20 mouse cellular contexts compared by ENCODE assay signal in genomic region chr16:97322604-97323003, GRCm38 (mm10). TPM values are rescaled to one million over a fixed set of nuclear protein-coding genes. Genes with fewer than 3 reads are reported as not detected.
DNase-seq lines count a peak whose midpoint lies in the region; ATAC-seq and TF ChIP-seq lines count a peak whose summit lies in the region.
"Had no signal": no experiment of that assay in that cellular context is flagged by ENCODE, and none has a peak within 500 bp of the region (broad histone marks: within the 10 kb centered on the region; RNA-seq: fewer than 3 reads in every experiment).

No protein-coding gene starts in this region.

- H3K36me3 ChIP-seq in forebrain, postnatal 0 days (ENCODE audit: insufficient read depth): no peaks in the 10 kb centered on the region
- no peaks in the 10 kb centered on the region for H3K36me3 ChIP-seq in forebrain, embryonic 14.5 days (ENCODE audit: control insufficient read depth, insufficient read depth, low read length)
- no peaks in the 10 kb centered on the region for H3K36me3 ChIP-seq in ES-E14 (ENCODE audit: control insufficient read depth, insufficient read depth, low read length, poor library complexity, severe bottlenecking)
- H3K36me3 ChIP-seq in hindbrain, embryonic 13.5 days: no peaks in the 10 kb centered on the region
- H3K36me3 ChIP-seq: embryonic facial prominence, embryonic 13.5 days; forebrain, embryonic 10.5 days; G1E; heart, embryonic 13.5 days; limb, embryonic 12.5 days; liver, embryonic 15.5 days had no signal

- ATAC-seq in forebrain, postnatal 0 days: peak; percentile 69
- no peak for ATAC-seq in forebrain, embryonic 14.5 days
- ATAC-seq in hindbrain, embryonic 13.5 days (ENCODE audit: low FRiP score): 0 out of 2 replicates have a peak, but pooled peaks have one; percentile 59

- TF ChIP-seq CTCF in forebrain, postnatal 0 days (IDR thresholded peaks at IDR 0.05; ENCODE audit: low read depth): no peak
- TF ChIP-seq CTCF in left cerebral cortex, adult 2 months (IDR thresholded peaks at IDR 0.05): no peak

- no peak overlapping the region for H3K4me3 ChIP-seq in forebrain, postnatal 0 days (ENCODE audit: low read depth, low read length)
- no peak overlapping the region for H3K4me3 ChIP-seq in forebrain, embryonic 14.5 days (ENCODE audit: low read depth, low read length)
- no peak overlapping the region for H3K4me3 ChIP-seq in left cerebral cortex, adult 2 months
- H3K4me3 ChIP-seq in ES-E14 (ENCODE audit: insufficient read depth in 1 of 2, low read depth in 1 of 2, low read length in 2 of 2, poor library complexity in 1 of 2, severe bottlenecking in 1 of 2): no peak overlapping the region
- no peak overlapping the region for H3K4me3 ChIP-seq in hindbrain, embryonic 13.5 days
- H3K4me3 ChIP-seq: embryonic facial prominence, embryonic 13.5 days; forebrain, embryonic 10.5 days; heart, embryonic 13.5 days; limb, embryonic 12.5 days; liver, embryonic 15.5 days had no signal

- H3K4me1 ChIP-seq in forebrain, postnatal 0 days (ENCODE audit: insufficient read depth): no peaks in the 10 kb centered on the region
- H3K4me1 ChIP-seq in forebrain, embryonic 14.5 days (ENCODE audit: control insufficient read depth, insufficient read depth, low read length): no peaks in the 10 kb centered on the region
- H3K4me1 ChIP-seq in ES-E14 (ENCODE audit: control insufficient read depth in 2 of 2, insufficient read depth in 2 of 2, low read length in 2 of 2, poor library complexity in 1 of 2): peaks cover 2 to 7% of the 10 kb centered on the region in 2 experiments; a peak in 2 of 4 replicates
- 0 out of 2 replicates have a peak, but pooled peaks cover 6% of the 10 kb centered on the region for H3K4me1 ChIP-seq in hindbrain, embryonic 13.5 days (replicated peaks)
- H3K4me1 ChIP-seq: embryonic facial prominence, embryonic 13.5 days; heart, embryonic 13.5 days; limb, embryonic 12.5 days; liver, embryonic 15.5 days had no signal

- no peak for DNase-seq in forebrain, postnatal 0 days
- DNase-seq in forebrain, embryonic 14.5 days (ENCODE audit: low spot score): no peak
- DNase-seq in left cerebral cortex, adult 9 months (ENCODE audit: low spot score in 2 of 2): peak; percentile 31 to 33
- no peak for DNase-seq in left cerebral cortex, adult 2 months (ENCODE audit: extremely low spot score in 1 of 2, low spot score in 2 of 2)
- peak; percentile 47 for DNase-seq in ES-E14 (ENCODE audit: low read depth, low spot score)
- DNase-seq in spleen, postnatal 10 days (ENCODE audit: low spot score in 2 of 2): no peak
- no peak for DNase-seq in urinary bladder, postnatal 14 days (ENCODE audit: low spot score)
- DNase-seq: adrenal gland, postnatal 25 days; kidney, adult 11 months; kidney, postnatal 10 days; thymus, postnatal 4 days had no signal

- H3K27ac ChIP-seq in forebrain, postnatal 0 days (ENCODE audit: low read depth, low read length): no peak overlapping the region
- H3K27ac ChIP-seq in forebrain, embryonic 14.5 days (ENCODE audit: low read depth, low read length): no peak overlapping the region
- H3K27ac ChIP-seq in left cerebral cortex, adult 2 months: no peak overlapping the region
- no peak overlapping the region for H3K27ac ChIP-seq in ES-E14 (ENCODE audit: insufficient read depth, low read depth, low read length, poor library complexity, severe bottlenecking)
- no peak overlapping the region for H3K27ac ChIP-seq in hindbrain, embryonic 13.5 days
- H3K27ac ChIP-seq: embryonic facial prominence, embryonic 13.5 days; forebrain, embryonic 10.5 days; heart, embryonic 13.5 days; limb, embryonic 12.5 days; liver, embryonic 15.5 days had no signal

- H3K4me2 ChIP-seq in forebrain, postnatal 0 days (ENCODE audit: low read depth): no peak overlapping the region
- H3K4me2 ChIP-seq in forebrain, embryonic 14.5 days (ENCODE audit: low read length): no peak overlapping the region
- H3K4me2 ChIP-seq in hindbrain, embryonic 13.5 days: no peak overlapping the region
- H3K4me2 ChIP-seq: embryonic facial prominence, embryonic 13.5 days; heart, embryonic 13.5 days; limb, embryonic 12.5 days; liver, embryonic 15.5 days had no signal

- no peaks in the 10 kb centered on the region for H3K27me3 ChIP-seq in forebrain, postnatal 0 days (ENCODE audit: insufficient read depth, low read length)
- no peaks in the 10 kb centered on the region for H3K27me3 ChIP-seq in forebrain, embryonic 14.5 days (replicated peaks; ENCODE audit: control insufficient read depth, insufficient read depth, low read length)
- H3K27me3 ChIP-seq in hindbrain, embryonic 13.5 days: no peaks in the 10 kb centered on the region
- H3K27me3 ChIP-seq: embryonic facial prominence, embryonic 13.5 days; limb, embryonic 12.5 days; liver, embryonic 15.5 days had no signal

- intact Hi-C loops in left cerebral cortex, adult 2 months (cut with DNase I): no loop called here

- H3K9ac ChIP-seq in forebrain, postnatal 0 days: no peak overlapping the region
- H3K9ac ChIP-seq in forebrain, embryonic 14.5 days (ENCODE audit: low read length): no peak overlapping the region
- no peak overlapping the region for H3K9ac ChIP-seq in ES-E14 (ENCODE audit: insufficient read depth, low read depth, low read length, poor library complexity, severe bottlenecking)
- H3K9ac ChIP-seq in hindbrain, embryonic 13.5 days: no peak overlapping the region
- H3K9ac ChIP-seq: embryonic facial prominence, embryonic 13.5 days; heart, embryonic 13.5 days; limb, embryonic 12.5 days; liver, embryonic 15.5 days had no signal

- in situ Hi-C loops in ES-E14 (cut with MboI; ENCODE audit: low sequenced_read_pairs in 2 of 2, unreplicated experiment in 2 of 2): no loop called here

- H3K9me3 ChIP-seq in forebrain, postnatal 0 days (ENCODE audit: low read length): no peaks in the 10 kb centered on the region
- no peaks in the 10 kb centered on the region for H3K9me3 ChIP-seq in forebrain, embryonic 14.5 days (replicated peaks; ENCODE audit: control insufficient read depth, low read length)
- H3K9me3 ChIP-seq in ES-E14 (ENCODE audit: control insufficient read depth, insufficient read depth, low read depth, low read length): no peaks in the 10 kb centered on the region
- H3K9me3 ChIP-seq in hindbrain, embryonic 13.5 days: no peaks in the 10 kb centered on the region
- H3K9me3 ChIP-seq: embryonic facial prominence, embryonic 13.5 days; forebrain, embryonic 10.5 days; G1E; heart, embryonic 13.5 days; limb, embryonic 12.5 days; liver, embryonic 15.5 days had no signal

TF ChIP-seq in ES-E14, 5 proteins besides CTCF, POLR2A, EP300 and RAD21:
- 0 out of 2 replicates have a peak, but pooled peaks have one; percentile 2 for TF ChIP-seq CHD2 (IDR thresholded peaks at IDR 0.05; ENCODE audit: low read depth, low read length)
- TF ChIP-seq HCFC1 (IDR thresholded peaks at IDR 0.05; ENCODE audit: borderline replicate concordance, insufficient read depth, low read length): no peak

RNA-seq across cellular contexts. Expression of gene Bace2, which starts 33.9 kb away (rescaled TPM):
- total RNA-seq in forebrain, postnatal 0 days (2014; rRNA removed): 2.2 and 2.6 TPM in 2 replicates
- 4.5 and 5.9 TPM in 2 replicates for polyA plus RNA-seq in forebrain, postnatal 0 days (2015; fragmentation: Nextera tagmentation; extraction: Ambion mirVana)
- 1.8 and 2.9 TPM in 2 replicates for polyA plus RNA-seq in forebrain, embryonic 14.5 days (2014; fragmentation: Nextera tagmentation; extraction: Ambion mirVana)
- 1 to 10 TPM; 5.7 to 6.6 TPM for total RNA-seq in left cerebral cortex, adult 2 months (2021)
- 0.11 and 0.54 TPM in 2 replicates for total RNA-seq in ES-E14 (2012; rRNA removed)
- polyA plus RNA-seq in hindbrain, embryonic 13.5 days (2015; fragmentation: Nextera tagmentation; extraction: Ambion mirVana): 3.6 and 3.9 TPM in 2 replicates
- total RNA-seq: hematopoietic stem cell, adult 5-6 weeks; neutrophil, adult 5-6 weeks had no signal
- polyA plus RNA-seq: G1E had no signal

Comparison
In these comparisons a context has a peak if more than half of its experiments do, and no peak if none do; other contexts are left out.
1. DNase-seq: peak in left cerebral cortex, adult 9 months (2 of 2) and ES-E14 (single experiment); none in forebrain, postnatal 0 days (single experiment), forebrain, embryonic 14.5 days (single experiment), left cerebral cortex, adult 2 months (0 of 2), spleen, postnatal 10 days (0 of 2) and urinary bladder, postnatal 14 days (single experiment).